Mouse (Mus musculus) cortical plate, adult 2 months (tissue): ENCODE results near the gene Akap1.

Experiments used
- CTCF ChIP-seq: fragments of 200-500 bp; IDR thresholded peaks from 2 replicates; pipeline ENCODE4 v1.5.1; 2011; ENCODE audit warnings: mild to moderate bottlenecking, control low read depth, low read length; ENCODE audit not compliant: insufficient read depth; ENCODE audit errors: extremely low read depth
- POLR2A ChIP-seq: fragments of 200-500 bp; IDR thresholded peaks from 2 replicates; pipeline ENCODE4 v1.6.1; 2011; ENCODE audit warnings: mild to moderate bottlenecking, low read length, control low read depth; ENCODE audit not compliant: insufficient read depth; ENCODE audit errors: extremely low read depth

DNA sequence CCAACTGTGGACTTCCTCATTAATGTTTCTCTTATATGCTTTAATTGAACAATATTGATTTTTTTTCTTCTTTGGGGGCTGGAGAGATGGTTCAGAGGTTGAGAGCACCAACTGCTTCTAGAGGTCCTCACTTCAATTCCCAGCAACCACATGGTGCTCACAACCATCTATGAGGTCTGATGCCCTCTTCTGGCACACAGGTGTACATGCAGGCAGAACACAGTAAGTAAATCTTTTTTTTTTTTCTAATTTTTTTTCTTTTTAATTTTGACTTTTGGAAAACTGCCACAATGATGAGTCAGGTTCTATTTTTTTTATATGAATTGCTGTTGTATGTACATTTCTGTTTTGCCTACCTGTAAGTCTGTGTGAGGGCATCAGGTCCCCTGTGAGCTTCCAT lies 35.9 kb downstream of the Akap1 start:
- TF ChIP-seq CTCF = peak; percentile 40
- no peak for TF ChIP-seq POLR2A
